Mouse (Mus musculus): ENCODE measurements around the gene Pfkfb3.

DNA sequence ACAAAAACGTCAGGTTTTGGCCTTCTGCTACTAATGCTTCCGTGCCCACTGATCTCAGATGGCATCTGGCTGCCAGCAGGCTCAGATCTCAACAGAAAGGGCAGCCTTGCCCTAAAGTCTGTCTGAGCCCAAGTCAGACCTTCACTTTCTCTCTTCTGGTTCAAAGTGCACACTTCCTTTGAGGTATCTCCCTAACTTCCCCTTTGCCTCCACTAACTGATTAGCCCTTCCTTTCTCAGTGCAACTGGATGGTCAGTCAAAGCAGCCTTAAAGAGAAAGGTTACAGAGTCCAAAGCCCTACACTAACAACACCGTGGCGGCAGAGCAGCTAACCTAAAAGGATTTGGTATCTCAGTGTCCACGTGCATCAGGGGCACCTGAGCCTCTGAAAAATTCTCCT, 9.5 kb downstream of the Pfkfb3 start:
- TF ChIP-seq POLR2A (IDR thresholded peaks at IDR 0.05; ENCODE audit: low read depth, low read length) (no peak), CTCF (conservative IDR thresholded peaks at IDR 0.05; ENCODE audit: insufficient read depth, insufficient read length, low read depth, low read length) (no peak)
